Comparison of ENCODE assay signal across 8 mouse cellular contexts in genomic region chr3:90254419-90255193, GRCm38 (mm10). TPM values are rescaled to one million over a fixed set of nuclear protein-coding genes. Genes with fewer than 3 reads are reported as not detected.
DNase-seq lines count a peak whose midpoint lies in the region; ATAC-seq lines count a peak whose summit lies in the region.

No protein-coding gene starts in this region.

- ATAC-seq in embryonic facial prominence, embryonic 12.5 days (ENCODE audit: insufficient number of reproducible peaks, insufficient read depth, low FRiP score, low TSS enrichment) = peak; percentile 58
- peak; percentile 66 for ATAC-seq in intestine, embryonic 14.5 days (replicated peaks; ENCODE audit: low FRiP score, low TSS enrichment, low read depth)

- intact Hi-C loops in gastrocnemius, postnatal 14 days (cut with DNase I; ENCODE audit: low total_unique reads) = no loop called here
- intact Hi-C loops in gastrocnemius, postnatal 36 days (cut with DNase I) = no loop called here

- peaks cover 18% of the 10 kb centered on the region for H3K4me1 ChIP-seq in embryonic facial prominence, embryonic 12.5 days
- H3K4me1 ChIP-seq in intestine, embryonic 14.5 days (replicated peaks; ENCODE audit: control insufficient read depth, insufficient read depth, low read length) = peaks cover 8% of the 10 kb centered on the region
- H3K4me1 ChIP-seq in midbrain, embryonic 10.5 days = peaks cover 22% of the 10 kb centered on the region

- peak overlapping the region; percentile 79 for H3K27ac ChIP-seq in embryonic facial prominence, embryonic 12.5 days
- H3K27ac ChIP-seq in intestine, embryonic 14.5 days (ENCODE audit: low read depth) = peak overlapping the region; percentile 84
- H3K27ac ChIP-seq in midbrain, embryonic 10.5 days (replicated peaks) = peak overlapping the region; percentile 91

- peak; percentile 49 for DNase-seq in gastrocnemius, postnatal 14 days
- DNase-seq in gastrocnemius, postnatal 36 days = no peak
- DNase-seq in CD4-positive, CD25-positive, alpha-beta regulatory T cell, adult 2 months (ENCODE audit: low read depth, low spot score) = peak; percentile 40
- peak; percentile 69 for DNase-seq in intestine, embryonic 14.5 days (ENCODE audit: low spot score)
- DNase-seq in midbrain, embryonic 10.5 days (ENCODE audit: low spot score) = no peak
- no peak for DNase-seq in frontal cortex, postnatal 25 days (ENCODE audit: low spot score in 2 of 2)
- DNase-seq in spleen, postnatal 14 days (ENCODE audit: low spot score in 2 of 2) = no peak

- H3K27me3 ChIP-seq in embryonic facial prominence, embryonic 12.5 days = no peaks in the 10 kb centered on the region
- H3K27me3 ChIP-seq in intestine, embryonic 14.5 days (replicated peaks; ENCODE audit: control insufficient read depth, insufficient read depth, low read length) = no peaks in the 10 kb centered on the region
- no peaks in the 10 kb centered on the region for H3K27me3 ChIP-seq in midbrain, embryonic 10.5 days (ENCODE audit: low read depth, poor library complexity, severe bottlenecking)

- peak overlapping the region; percentile 88 for H3K9ac ChIP-seq in embryonic facial prominence, embryonic 12.5 days
- H3K9ac ChIP-seq in intestine, embryonic 14.5 days (ENCODE audit: low read length) = peak overlapping the region; percentile 88

- peaks cover 37% of the 10 kb centered on the region for H3K36me3 ChIP-seq in embryonic facial prominence, embryonic 12.5 days
- H3K36me3 ChIP-seq in intestine, embryonic 14.5 days (ENCODE audit: control insufficient read depth, insufficient read depth, low read length) = peaks cover 40% of the 10 kb centered on the region
- peaks cover 54% of the 10 kb centered on the region for H3K36me3 ChIP-seq in midbrain, embryonic 10.5 days

- H3K9me3 ChIP-seq in embryonic facial prominence, embryonic 12.5 days = no peaks in the 10 kb centered on the region
- H3K9me3 ChIP-seq in intestine, embryonic 14.5 days (ENCODE audit: control insufficient read depth, low read length) = no peaks in the 10 kb centered on the region
- no peaks in the 10 kb centered on the region for H3K9me3 ChIP-seq in midbrain, embryonic 10.5 days (replicated peaks)

- H3K4me3 ChIP-seq in embryonic facial prominence, embryonic 12.5 days = peak overlapping the region; percentile 88
- peak overlapping the region; percentile 93 for H3K4me3 ChIP-seq in intestine, embryonic 14.5 days (ENCODE audit: low read depth, low read length)
- peak overlapping the region; percentile 90 for H3K4me3 ChIP-seq in midbrain, embryonic 10.5 days

- peak overlapping the region; percentile 81 for H3K4me2 ChIP-seq in embryonic facial prominence, embryonic 12.5 days (replicated peaks)
- peak overlapping the region; percentile 91 for H3K4me2 ChIP-seq in intestine, embryonic 14.5 days (ENCODE audit: low read length)

- 1% methylated on average over 41 of the region's 41 CpGs for WGBS in embryonic facial prominence, embryonic 12.5 days
- WGBS in intestine, embryonic 14.5 days = under 1% methylated on average over 41 of the region's 41 CpGs
- 1% methylated on average over 41 of the region's 41 CpGs for WGBS in midbrain, embryonic 10.5 days

RNA-seq across cellular contexts. Expression of gene Crtc2, which starts 0.6 kb away (rescaled TPM):
- total RNA-seq in gastrocnemius, postnatal 14 days (2021) = 10 to 100 TPM; 13.5 to 14.1 TPM
- total RNA-seq in gastrocnemius, postnatal 36 days (2021) = 10 to 100 TPM; 12.3 to 14.0 TPM
- polyA plus RNA-seq in embryonic facial prominence, embryonic 12.5 days (2016; fragmentation: Nextera tagmentation; extraction: Ambion mirVana) = 20.3 and 21.7 TPM in 2 replicates
- 17.3 and 17.5 TPM in 2 replicates for polyA plus RNA-seq in intestine, embryonic 14.5 days (2014; fragmentation: Nextera tagmentation; extraction: Ambion mirVana)
- 18.5 and 20.9 TPM in 2 replicates for polyA plus RNA-seq in midbrain, embryonic 10.5 days (2016; fragmentation: Nextera tagmentation; extraction: Ambion mirVana)

RNA-seq across cellular contexts. Expression of gene Slc39a1, which starts 6.6 kb away (rescaled TPM):
- total RNA-seq in gastrocnemius, postnatal 14 days (2021) = 10 to 100 TPM; 57.8 to 62.7 TPM
- total RNA-seq in gastrocnemius, postnatal 36 days (2021) = 10 to 100 TPM; 47.5 to 48.3 TPM
- polyA plus RNA-seq in embryonic facial prominence, embryonic 12.5 days (2016; fragmentation: Nextera tagmentation; extraction: Ambion mirVana) = 63.3 and 63.5 TPM in 2 replicates
- 101 and 104 TPM in 2 replicates for polyA plus RNA-seq in intestine, embryonic 14.5 days (2014; fragmentation: Nextera tagmentation; extraction: Ambion mirVana)
- polyA plus RNA-seq in midbrain, embryonic 10.5 days (2016; fragmentation: Nextera tagmentation; extraction: Ambion mirVana) = 69.6 and 81.8 TPM in 2 replicates

RNA-seq across cellular contexts. Expression of gene Dennd4b, which starts 10.4 kb away (rescaled TPM):
- 10 to 100 TPM; 44.8 to 45.3 TPM for total RNA-seq in gastrocnemius, postnatal 14 days (2021)
- total RNA-seq in gastrocnemius, postnatal 36 days (2021) = 10 to 100 TPM; 78.4 to 81.8 TPM
- polyA plus RNA-seq in embryonic facial prominence, embryonic 12.5 days (2016; fragmentation: Nextera tagmentation; extraction: Ambion mirVana) = 5.7 and 8.0 TPM in 2 replicates
- polyA plus RNA-seq in intestine, embryonic 14.5 days (2014; fragmentation: Nextera tagmentation; extraction: Ambion mirVana) = 3.6 and 4.9 TPM in 2 replicates
- polyA plus RNA-seq in midbrain, embryonic 10.5 days (2016; fragmentation: Nextera tagmentation; extraction: Ambion mirVana) = 6.9 and 7.0 TPM in 2 replicates

RNA-seq across cellular contexts. Expression of gene Creb3l4, which starts 11.3 kb away (rescaled TPM):
- under 1 TPM; 0.27 to 0.39 TPM for total RNA-seq in gastrocnemius, postnatal 14 days (2021)
- under 1 TPM in 1 of 2 experiments, not detected in 1; 0.26 TPM for total RNA-seq in gastrocnemius, postnatal 36 days (2021)
- 8.5 and 9.7 TPM in 2 replicates for polyA plus RNA-seq in embryonic facial prominence, embryonic 12.5 days (2016; fragmentation: Nextera tagmentation; extraction: Ambion mirVana)
- polyA plus RNA-seq in intestine, embryonic 14.5 days (2014; fragmentation: Nextera tagmentation; extraction: Ambion mirVana) = 5.8 and 6.9 TPM in 2 replicates
- 4.6 and 4.9 TPM in 2 replicates for polyA plus RNA-seq in midbrain, embryonic 10.5 days (2016; fragmentation: Nextera tagmentation; extraction: Ambion mirVana)

RNA-seq across cellular contexts. Expression of gene Jtb, which starts 23.2 kb away (rescaled TPM):
- 10 to 100 TPM; 41.6 to 47.5 TPM for total RNA-seq in gastrocnemius, postnatal 14 days (2021)
- 10 to 100 TPM; 58.9 to 63.8 TPM for total RNA-seq in gastrocnemius, postnatal 36 days (2021)
- polyA plus RNA-seq in embryonic facial prominence, embryonic 12.5 days (2016; fragmentation: Nextera tagmentation; extraction: Ambion mirVana) = 90.5 and 97.3 TPM in 2 replicates
- 112 and 114 TPM in 2 replicates for polyA plus RNA-seq in intestine, embryonic 14.5 days (2014; fragmentation: Nextera tagmentation; extraction: Ambion mirVana)
- 93.6 and 96.3 TPM in 2 replicates for polyA plus RNA-seq in midbrain, embryonic 10.5 days (2016; fragmentation: Nextera tagmentation; extraction: Ambion mirVana)

Comparison
In these comparisons a context has a peak if more than half of its experiments do, and no peak if none do; other contexts are left out.
1. DNase-seq: peak in gastrocnemius, postnatal 14 days (single experiment), CD4-positive, CD25-positive, alpha-beta regulatory T cell, adult 2 months (single experiment) and intestine, embryonic 14.5 days (single experiment); none in gastrocnemius, postnatal 36 days (0 of 2), midbrain, embryonic 10.5 days (single experiment), frontal cortex, postnatal 25 days (0 of 2) and spleen, postnatal 14 days (0 of 2).
2. Peak in every context shown above with its lines, with median percentiles within 50 percentile points of each other: H3K27ac ChIP-seq and H3K4me3 ChIP-seq.